Mouse (Mus musculus): ENCODE data around the gene Stat3. TPM values are rescaled to one million over a fixed set of nuclear protein-coding genes. Genes with fewer than 3 reads are reported as not detected.

The Stat3 gene
- total RNA-seq, 4 experiments from 2014 or later, result 39.0 to 54.7 (median 46.3) TPM

Other genes with a start within 250 kb of the Stat3 start
- gene Zfp385c, start 247.1 kb downstream of the Stat3 start, total RNA-seq (2022), result 1 to 10 TPM in 1 of 4 experiments, under 1 TPM in 3; 0.11 to 1.1 (median 0.40) TPM
- gene Dhx58, start 235.3 kb downstream of the Stat3 start, total RNA-seq (2022), result 1 to 10 TPM; 1.6 to 2.1 (median 1.8) TPM
- 10 to 100 TPM; 56.6 to 62.8 (median 59.2) TPM for gene Kat2a, start 227.1 kb downstream of the Stat3 start, total RNA-seq (2022)
- not detected for gene Hspb9, start 225.7 kb downstream of the Stat3 start, total RNA-seq (2022)
- 100 to 1,000 TPM; 148 to 157 (median 154) TPM for gene Rab5c, start 201.3 kb downstream of the Stat3 start, total RNA-seq (2022)
- gene Kcnh4, start 179.6 kb downstream of the Stat3 start, total RNA-seq (2022), result 10 to 100 TPM; 18.4 to 20.2 (median 18.7) TPM
- not detected for gene Hcrt, start 176.6 kb downstream of the Stat3 start, total RNA-seq (2022)
- gene Ghdc, start 168.6 kb downstream of the Stat3 start, total RNA-seq (2022), result 1 to 10 TPM; 6.6 to 9.2 (median 8.0) TPM
- 10 to 100 TPM; 26.8 to 30.9 (median 30.6) TPM for gene Stat5b, start 88.8 kb downstream of the Stat3 start, total RNA-seq (2022)
- gene Stat5a, start 80.2 kb downstream of the Stat3 start, total RNA-seq (2022), result 1 to 10 TPM; 2.0 to 2.8 (median 2.1) TPM
- gene Cavin1, start 31.3 kb upstream of the Stat3 start, total RNA-seq (2022), result 10 to 100 TPM; 18.7 to 20.9 (median 20.8) TPM
- 100 to 1,000 TPM; 407 to 438 (median 419) TPM for gene Atp6v0a1, start 69.9 kb upstream of the Stat3 start, total RNA-seq (2022)
- gene Naglu, start 130.5 kb upstream of the Stat3 start, total RNA-seq (2022), result 10 to 100 TPM; 10.4 to 18.5 (median 12.8) TPM
- gene Hsd17b1, start 138.9 kb upstream of the Stat3 start, total RNA-seq (2022), result 1 to 10 TPM in 1 of 4 experiments, under 1 TPM in 3; 0.46 to 1.8 (median 0.60) TPM
- 10 to 100 TPM; 20.7 to 26.2 (median 23.7) TPM for gene Coasy, start 143.0 kb upstream of the Stat3 start, total RNA-seq (2022)
- 10 to 100 TPM; 31.1 to 41.9 (median 37.1) TPM for gene Mlx, start 147.7 kb upstream of the Stat3 start, total RNA-seq (2022)
- gene Psmc3ip, start 155.9 kb upstream of the Stat3 start, total RNA-seq (2022), result 1 to 10 TPM; 2.2 to 4.7 (median 3.8) TPM
- gene Retreg3, start 180.4 kb upstream of the Stat3 start, total RNA-seq (2022), result 10 to 100 TPM; 50.1 to 52.2 (median 50.9) TPM
- gene Tubg1, start 180.4 kb upstream of the Stat3 start, total RNA-seq (2022), result 10 to 100 TPM; 47.1 to 49.2 (median 47.9) TPM
- 10 to 100 TPM; 53.1 to 58.8 (median 56.7) TPM for gene Tubg2, start 216.4 kb upstream of the Stat3 start, total RNA-seq (2022)
- gene Cntnap1, start 231.0 kb upstream of the Stat3 start, total RNA-seq (2022), result 100 to 1,000 TPM; 173 to 184 (median 176) TPM
- gene Plekhh3, start 231.8 kb upstream of the Stat3 start, total RNA-seq (2022), result 10 to 100 TPM; 13.5 to 15.9 (median 15.3) TPM
- gene Ccr10, start 235.9 kb upstream of the Stat3 start, total RNA-seq (2022), result under 1 TPM in 2 of 4 experiments, not detected in 2; 0.18 to 0.34 TPM